Mouse (Mus musculus): Measurements from ENCODE around the gene Cdca7l.

- TF ChIP-seq CTCF (IDR thresholded peaks at IDR 0.05) (no peak), EP300 (IDR thresholded peaks at IDR 0.05; ENCODE audit: insufficient read depth, low read depth, low read length) (no peak)
Measured at GRCm38 (mm10) chr12:117903671-117904070, 99.6 kb downstream of the Cdca7l start.

Data from heart, adult 2 months (tissue).